Mouse (Mus musculus): ENCODE results near the gene Plekhg3. TPM values are rescaled to one million over a fixed set of nuclear protein-coding genes. Genes with fewer than 3 reads are reported as not detected.
A peak's percentile ranks its signal among the peaks of the same experiment; 100 is the strongest.

Plekhg3 gene
- polyA plus RNA-seq, 1 experiment from 2014 or later = 1.1 TPM

- no peak overlapping the region for H3K4me2 ChIP-seq
- no peaks in the 10 kb centered on the region for H3K27me3 ChIP-seq (replicated peaks)
- H3K9me3 ChIP-seq (replicated peaks) = no peaks in the 10 kb centered on the region
- no peak for ATAC-seq (ENCODE audit: low FRiP score)
- H3K4me3 ChIP-seq (replicated peaks) = no peak overlapping the region
- no peaks in the 10 kb centered on the region for H3K4me1 ChIP-seq
- WGBS = 69% methylated on average over 3 of the region's 3 CpGs
- H3K27ac ChIP-seq (replicated peaks) = no peak overlapping the region
- no peaks in the 10 kb centered on the region for H3K36me3 ChIP-seq
- no peak overlapping the region for H3K9ac ChIP-seq (replicated peaks)
Observed at GRCm38 (mm10) chr12:76500896-76501295, 29.8 kb upstream of the Plekhg3 start.

- H3K4me2 ChIP-seq = no peak overlapping the region
- no peak overlapping the region for H3K9ac ChIP-seq (replicated peaks)
- ATAC-seq (ENCODE audit: low FRiP score) = no peak
- H3K36me3 ChIP-seq = no peaks in the 10 kb centered on the region
- H3K27me3 ChIP-seq (replicated peaks) = no peaks in the 10 kb centered on the region
- no peak overlapping the region for H3K27ac ChIP-seq (replicated peaks)
- H3K4me1 ChIP-seq = peaks cover 11% of the 10 kb centered on the region; the same call in 1 of the 2 replicates
- H3K9me3 ChIP-seq (replicated peaks) = no peaks in the 10 kb centered on the region
- WGBS = 65% methylated on average over 5 of the region's 5 CpGs
- no peak overlapping the region for H3K4me3 ChIP-seq (replicated peaks)
Observed at GRCm38 (mm10) chr12:76502981-76503380, 27.7 kb upstream of the Plekhg3 start.

GRCm38 (mm10) chr12:76506522-76506921 is 24.2 kb upstream of the Plekhg3 start:
- H3K27me3 ChIP-seq (replicated peaks) = no peaks in the 10 kb centered on the region
- peak overlapping the region; percentile 24 for H3K27ac ChIP-seq (replicated peaks)
- no peaks in the 10 kb centered on the region for H3K9me3 ChIP-seq (replicated peaks)
- H3K4me1 ChIP-seq = peaks cover 16% of the 10 kb centered on the region; the same call in 1 of the 2 replicates
- no peak overlapping the region for H3K4me3 ChIP-seq (replicated peaks)
- 0 out of 2 replicates have a peak, but pooled peaks have one; percentile 70 for ATAC-seq (ENCODE audit: low FRiP score)
- no peak overlapping the region for H3K4me2 ChIP-seq
- no peak overlapping the region for H3K9ac ChIP-seq (replicated peaks)
- no peaks in the 10 kb centered on the region for H3K36me3 ChIP-seq
- 61% methylated on average over 2 of the region's 2 CpGs for WGBS

- H3K27me3 ChIP-seq (replicated peaks) = no peaks in the 10 kb centered on the region
- no peak overlapping the region for H3K27ac ChIP-seq (replicated peaks)
- ATAC-seq (ENCODE audit: low FRiP score) = no peak
- H3K4me1 ChIP-seq = peaks cover 16% of the 10 kb centered on the region; the same call in 1 of the 2 replicates
- 25% methylated on average over 5 of the region's 5 CpGs for WGBS
- no peaks in the 10 kb centered on the region for H3K36me3 ChIP-seq
- H3K4me2 ChIP-seq = no peak overlapping the region
- no peak overlapping the region for H3K4me3 ChIP-seq (replicated peaks)
- no peaks in the 10 kb centered on the region for H3K9me3 ChIP-seq (replicated peaks)
- H3K9ac ChIP-seq (replicated peaks) = no peak overlapping the region
Observed at GRCm38 (mm10) chr12:76507791-76508190, 22.9 kb upstream of the Plekhg3 start.

GRCm38 (mm10) chr12:76508909-76509440 is 21.7 kb upstream of the Plekhg3 start:
- Histone ChIP-seq H3K4me2 (no peak overlapping the region), H3K9ac (replicated peaks) (no peak overlapping the region), H3K27me3 (replicated peaks) (no peaks in the 10 kb centered on the region), H3K4me3 (replicated peaks) (no peak overlapping the region), H3K9me3 (replicated peaks) (no peaks in the 10 kb centered on the region), H3K4me1 (peaks cover 16% of the 10 kb centered on the region; the same call in 1 of the 2 replicates), H3K36me3 (no peaks in the 10 kb centered on the region), H3K27ac (replicated peaks) (no peak overlapping the region)
- ATAC-seq (ENCODE audit: low FRiP score) = no peak
- WGBS = 63% methylated on average over 7 of the region's 7 CpGs

GRCm38 (mm10) chr12:76512731-76513130 is 18.0 kb upstream of the Plekhg3 start:
- no peak overlapping the region for H3K4me2 ChIP-seq
- WGBS = 47% methylated on average over 1 of the region's 1 CpGs
- H3K9ac ChIP-seq (replicated peaks) = no peak overlapping the region
- no peaks in the 10 kb centered on the region for H3K36me3 ChIP-seq
- ATAC-seq (ENCODE audit: low FRiP score) = no peak
- no peak overlapping the region for H3K4me3 ChIP-seq (replicated peaks)
- H3K4me1 ChIP-seq = peaks cover 8% of the 10 kb centered on the region; the same call in 1 of the 2 replicates
- H3K27ac ChIP-seq (replicated peaks) = no peak overlapping the region
- H3K9me3 ChIP-seq (replicated peaks) = no peaks in the 10 kb centered on the region
- H3K27me3 ChIP-seq (replicated peaks) = no peaks in the 10 kb centered on the region

GRCm38 (mm10) chr12:76514842-76515241 is 15.8 kb upstream of the Plekhg3 start:
- ATAC-seq (ENCODE audit: low FRiP score) = no peak
- no peaks in the 10 kb centered on the region for H3K36me3 ChIP-seq
- no peak overlapping the region for H3K27ac ChIP-seq (replicated peaks)
- no peaks in the 10 kb centered on the region for H3K9me3 ChIP-seq (replicated peaks)
- H3K4me1 ChIP-seq = no peaks in the 10 kb centered on the region
- H3K27me3 ChIP-seq (replicated peaks) = no peaks in the 10 kb centered on the region
- H3K4me2 ChIP-seq = no peak overlapping the region
- WGBS = 40% methylated on average over 4 of the region's 4 CpGs
- H3K4me3 ChIP-seq (replicated peaks) = no peak overlapping the region
- H3K9ac ChIP-seq (replicated peaks) = no peak overlapping the region

- ATAC-seq (ENCODE audit: low FRiP score) = no peak
- H3K27ac ChIP-seq (replicated peaks) = no peak overlapping the region
- no peaks in the 10 kb centered on the region for H3K36me3 ChIP-seq
- no peaks in the 10 kb centered on the region for H3K9me3 ChIP-seq (replicated peaks)
- H3K27me3 ChIP-seq (replicated peaks) = no peaks in the 10 kb centered on the region
- H3K4me2 ChIP-seq = no peak overlapping the region
- H3K4me3 ChIP-seq (replicated peaks) = no peak overlapping the region
- no peak overlapping the region for H3K9ac ChIP-seq (replicated peaks)
- 92% methylated on average over 9 of the region's 9 CpGs for WGBS
- H3K4me1 ChIP-seq = no peaks in the 10 kb centered on the region
Observed at GRCm38 (mm10) chr12:76518000-76518399, 12.7 kb upstream of the Plekhg3 start.

GRCm38 (mm10) chr12:76518909-76519842 is 11.5 kb upstream of the Plekhg3 start:
- Histone ChIP-seq H3K27me3 (replicated peaks) (no peaks in the 10 kb centered on the region), H3K9me3 (replicated peaks) (no peaks in the 10 kb centered on the region), H3K27ac (replicated peaks) (no peak overlapping the region), H3K4me2 (no peak overlapping the region), H3K36me3 (no peaks in the 10 kb centered on the region), H3K4me1 (no peaks in the 10 kb centered on the region), H3K9ac (replicated peaks) (no peak overlapping the region), H3K4me3 (replicated peaks) (no peak overlapping the region)
- ATAC-seq (ENCODE audit: low FRiP score) = no peak
- WGBS = 88% methylated on average over 12 of the region's 12 CpGs

GRCm38 (mm10) chr12:76523654-76524053 is 7.0 kb upstream of the Plekhg3 start:
- no peak overlapping the region for H3K4me3 ChIP-seq (replicated peaks)
- H3K4me1 ChIP-seq = no peaks in the 10 kb centered on the region
- no peak overlapping the region for H3K4me2 ChIP-seq
- ATAC-seq (ENCODE audit: low FRiP score) = no peak
- 81% methylated on average over 5 of the region's 5 CpGs for WGBS
- H3K9ac ChIP-seq (replicated peaks) = no peak overlapping the region
- H3K27me3 ChIP-seq (replicated peaks) = no peaks in the 10 kb centered on the region
- no peaks in the 10 kb centered on the region for H3K9me3 ChIP-seq (replicated peaks)
- H3K27ac ChIP-seq (replicated peaks) = no peak overlapping the region
- no peaks in the 10 kb centered on the region for H3K36me3 ChIP-seq

- no peak for ATAC-seq (ENCODE audit: low FRiP score)
- H3K4me2 ChIP-seq = no peak overlapping the region
- WGBS = 92% methylated on average over 3 of the region's 3 CpGs
Observed at GRCm38 (mm10) chr12:76524915-76525314, 5.8 kb upstream of the Plekhg3 start.

More at GRCm38 (mm10) chr12:76524915-76525314, 5.8 kb upstream of the Plekhg3 start:
- Histone ChIP-seq H3K36me3 (no peaks in the 10 kb centered on the region), H3K9me3 (replicated peaks) (no peaks in the 10 kb centered on the region), H3K4me1 (no peaks in the 10 kb centered on the region), H3K27ac (replicated peaks) (no peak overlapping the region), H3K27me3 (replicated peaks) (no peaks in the 10 kb centered on the region), H3K4me3 (replicated peaks) (no peak overlapping the region), H3K9ac (replicated peaks) (no peak overlapping the region)
